Mouse (Mus musculus): Measurements from ENCODE around the gene Elf4. TPM values are rescaled to one million over a fixed set of nuclear protein-coding genes. Genes with fewer than 3 reads are reported as not detected.

The Elf4 gene
- polyA plus RNA-seq, 2 experiments, result 2.6 to 3.8 TPM

GRCm38 (mm10) chrX:48418417-48418816, 44.5 kb downstream of the Elf4 start:
- no peak overlapping the region for H3K27ac ChIP-seq
- H3K9me3 ChIP-seq (ENCODE audit: control insufficient read depth, low read length), result no peaks in the 10 kb centered on the region
- ATAC-seq (ENCODE audit: insufficient read depth) (no peak), DNase-seq (ENCODE audit: low read depth in 3 of 3, low spot score in 3 of 3) (no peak)
- no peak overlapping the region for H3K4me2 ChIP-seq (ENCODE audit: low read depth)
- H3K9ac ChIP-seq (replicated peaks), result no peak overlapping the region
- no peaks in the 10 kb centered on the region for H3K36me3 ChIP-seq (replicated peaks; ENCODE audit: control insufficient read depth, insufficient read depth, low read depth)
- 57% methylated on average over 2 of the region's 2 CpGs for WGBS (ENCODE audit: insufficient replicate concordance)
- no peaks in the 10 kb centered on the region for H3K4me1 ChIP-seq (replicated peaks; ENCODE audit: control insufficient read depth in 2 of 2, insufficient read depth in 2 of 2, low read length in 1 of 2)
- H3K27me3 ChIP-seq (ENCODE audit: control insufficient read depth, insufficient read depth, low read length), result no peaks in the 10 kb centered on the region
- no peak overlapping the region for H3K4me3 ChIP-seq (ENCODE audit: insufficient read depth in 1 of 2, low read depth in 2 of 2, low read length in 2 of 2)
- TF ChIP-seq EP300 (IDR thresholded peaks at IDR 0.05; ENCODE audit: low read depth), result no peak
- no peak for TF ChIP-seq CTCF (IDR thresholded peaks at IDR 0.05; ENCODE audit: low read depth)

- no peak for ATAC-seq (ENCODE audit: insufficient read depth)
- WGBS (ENCODE audit: insufficient replicate concordance), result 74% methylated on average over 5 of the region's 5 CpGs
- no peak for TF ChIP-seq CTCF (IDR thresholded peaks at IDR 0.05; ENCODE audit: low read depth)
- no peak for TF ChIP-seq EP300 (IDR thresholded peaks at IDR 0.05; ENCODE audit: low read depth)
These were observed 48.6 kb downstream of the Elf4 start for GRCm38 (mm10) chrX:48414291-48414690.

GRCm38 (mm10) chrX:48412629-48413028, 50.3 kb downstream of the Elf4 start:
- no peak overlapping the region for H3K9ac ChIP-seq (replicated peaks)
- no peaks in the 10 kb centered on the region for H3K9me3 ChIP-seq (ENCODE audit: control insufficient read depth, low read length)
- TF ChIP-seq CTCF (IDR thresholded peaks at IDR 0.05; ENCODE audit: low read depth) (no peak), EP300 (IDR thresholded peaks at IDR 0.05; ENCODE audit: low read depth) (no peak)
- ATAC-seq (ENCODE audit: insufficient read depth), result no peak
- H3K27ac ChIP-seq, result no peak overlapping the region
- H3K4me2 ChIP-seq (ENCODE audit: low read depth), result no peak overlapping the region
- DNase-seq (ENCODE audit: low read depth in 3 of 3, low spot score in 3 of 3), result no peak
- no peaks in the 10 kb centered on the region for H3K27me3 ChIP-seq (ENCODE audit: control insufficient read depth, insufficient read depth, low read length)
- no peaks in the 10 kb centered on the region for H3K36me3 ChIP-seq (replicated peaks; ENCODE audit: control insufficient read depth, insufficient read depth, low read depth)
- 65% methylated on average over 6 of the region's 6 CpGs for WGBS (ENCODE audit: insufficient replicate concordance)
- no peak overlapping the region for H3K4me3 ChIP-seq (ENCODE audit: insufficient read depth in 1 of 2, low read depth in 2 of 2, low read length in 2 of 2)
- peaks cover 0 to 4% of the 10 kb centered on the region in 2 experiments; a peak in 2 of 4 replicates for H3K4me1 ChIP-seq (replicated peaks; ENCODE audit: control insufficient read depth in 2 of 2, insufficient read depth in 2 of 2, low read length in 1 of 2)

More at GRCm38 (mm10) chrX:48414291-48414690, 48.6 kb downstream of the Elf4 start:
- Histone ChIP-seq H3K27me3 (ENCODE audit: control insufficient read depth, insufficient read depth, low read length) (no peaks in the 10 kb centered on the region), H3K4me3 (ENCODE audit: insufficient read depth in 1 of 2, low read depth in 2 of 2, low read length in 2 of 2) (no peak overlapping the region), H3K4me1 (replicated peaks; ENCODE audit: control insufficient read depth in 2 of 2, insufficient read depth in 2 of 2, low read length in 1 of 2) (peaks cover 0 to 4% of the 10 kb centered on the region in 2 experiments; a peak in 2 of 4 replicates), H3K4me2 (ENCODE audit: low read depth) (no peak overlapping the region), H3K36me3 (replicated peaks; ENCODE audit: control insufficient read depth, insufficient read depth, low read depth) (no peaks in the 10 kb centered on the region), H3K9me3 (ENCODE audit: control insufficient read depth, low read length) (no peaks in the 10 kb centered on the region), H3K27ac (no peak overlapping the region), H3K9ac (replicated peaks) (no peak overlapping the region)
- no peak for DNase-seq (ENCODE audit: low read depth in 3 of 3, low spot score in 3 of 3)

- H3K4me3 ChIP-seq (ENCODE audit: insufficient read depth in 1 of 2, low read depth in 2 of 2, low read length in 2 of 2), result peak overlapping the region; percentile 19 to 60; a peak in 3 of 4 replicates
- peaks cover 0 to 4% of the 10 kb centered on the region in 2 experiments; a peak in 2 of 4 replicates for H3K4me1 ChIP-seq (replicated peaks; ENCODE audit: control insufficient read depth in 2 of 2, insufficient read depth in 2 of 2, low read length in 1 of 2)
- no peak overlapping the region for H3K9ac ChIP-seq (replicated peaks)
- peak overlapping the region; percentile 59 for H3K4me2 ChIP-seq (ENCODE audit: low read depth)
- H3K9me3 ChIP-seq (ENCODE audit: control insufficient read depth, low read length), result no peaks in the 10 kb centered on the region
- DNase-seq (ENCODE audit: low read depth in 3 of 3, low spot score in 3 of 3), result no peak
- H3K27me3 ChIP-seq (ENCODE audit: control insufficient read depth, insufficient read depth, low read length), result no peaks in the 10 kb centered on the region
- TF ChIP-seq CTCF (IDR thresholded peaks at IDR 0.05; ENCODE audit: low read depth) (no peak), EP300 (IDR thresholded peaks at IDR 0.05; ENCODE audit: low read depth) (no peak)
- WGBS (ENCODE audit: insufficient replicate concordance), result 7% methylated on average over 7 of the region's 7 CpGs
- H3K27ac ChIP-seq, result no peak overlapping the region
- no peaks in the 10 kb centered on the region for H3K36me3 ChIP-seq (replicated peaks; ENCODE audit: control insufficient read depth, insufficient read depth, low read depth)
- peak; percentile 40 for ATAC-seq (ENCODE audit: insufficient read depth)
These were observed 52.5 kb downstream of the Elf4 start for GRCm38 (mm10) chrX:48410388-48410776.

- H3K9me3 ChIP-seq (ENCODE audit: control insufficient read depth, low read length), result no peaks in the 10 kb centered on the region
- TF ChIP-seq EP300 (IDR thresholded peaks at IDR 0.05; ENCODE audit: low read depth) (no peak), CTCF (IDR thresholded peaks at IDR 0.05; ENCODE audit: low read depth) (peak; percentile 95)
- WGBS (ENCODE audit: insufficient replicate concordance), result 11% methylated on average over 35 of the region's 36 CpGs
- H3K36me3 ChIP-seq (replicated peaks; ENCODE audit: control insufficient read depth, insufficient read depth, low read depth), result no peaks in the 10 kb centered on the region
- H3K27ac ChIP-seq, result no peak overlapping the region
- H3K27me3 ChIP-seq (ENCODE audit: control insufficient read depth, insufficient read depth, low read length), result no peaks in the 10 kb centered on the region
- H3K4me1 ChIP-seq (replicated peaks; ENCODE audit: control insufficient read depth in 2 of 2, insufficient read depth in 2 of 2, low read length in 1 of 2), result peaks cover 0 to 4% of the 10 kb centered on the region in 2 experiments; a peak in 2 of 4 replicates
- peak overlapping the region; percentile 59 for H3K4me2 ChIP-seq (ENCODE audit: low read depth)
- peak overlapping the region; percentile 60 to 70 for H3K4me3 ChIP-seq (ENCODE audit: insufficient read depth in 1 of 2, low read depth in 2 of 2, low read length in 2 of 2)
- peak; percentile 90 for ATAC-seq (ENCODE audit: insufficient read depth)
- DNase-seq (ENCODE audit: low read depth in 3 of 3, low spot score in 3 of 3), result peak; percentile 57 to 68 (median 59)
- peak overlapping the region; percentile 31; the same call in 1 of the 2 replicates for H3K9ac ChIP-seq (replicated peaks)
These were observed 53.1 kb downstream of the Elf4 start for GRCm38 (mm10) chrX:48409611-48410387.
